Mouse (Mus musculus) activated CD4-positive, CD25-positive, alpha-beta regulatory T cell, adult 4 months (primary cell): ENCODE measurements around the gene Parp2. TPM values are rescaled to one million over a fixed set of nuclear protein-coding genes. Genes with fewer than 3 reads are reported as not detected.
"Not testable (repeated sequence)": the region's sequence is repeated elsewhere in the genome, so short reads cannot be mapped to it uniquely, and the experiment has no call there.

Experiments
- ATAC-seq: one replicate; pipeline ENCODE4 v1.8.0; 2017
- polyA plus RNA-seq, 2 experiments: library from polyadenylated mRNA; unstranded; fragments of 100-300 nt; shearing (Covaris generic); gene quantifications; one replicate each; pipeline ENCODE4 v1.2.1; 2017

The Parp2 gene
- polyA plus RNA-seq, 2 experiments from 2014 or later = 83.6 to 88.1 TPM

DNA sequence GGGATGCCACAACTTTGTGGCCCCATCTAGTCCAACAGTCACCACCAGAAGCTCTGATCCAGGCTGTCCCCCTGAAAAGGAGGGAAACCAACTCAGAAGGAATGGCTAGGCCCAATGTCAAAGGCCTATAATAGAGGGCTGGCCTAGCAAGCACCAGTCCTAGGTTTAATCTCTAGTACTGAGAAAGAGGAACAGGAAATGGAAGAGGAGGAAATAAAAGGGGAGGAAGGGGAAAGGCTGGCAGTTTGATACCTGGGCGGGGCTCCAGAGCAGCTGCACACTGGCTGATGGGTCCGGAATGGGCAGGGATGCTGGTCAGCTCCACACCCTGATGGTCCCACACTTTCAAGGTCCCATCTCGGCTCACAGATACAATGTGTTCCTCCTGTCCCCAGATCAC, 22.2 kb downstream of the Parp2 start:
- ATAC-seq = no peak

DNA sequence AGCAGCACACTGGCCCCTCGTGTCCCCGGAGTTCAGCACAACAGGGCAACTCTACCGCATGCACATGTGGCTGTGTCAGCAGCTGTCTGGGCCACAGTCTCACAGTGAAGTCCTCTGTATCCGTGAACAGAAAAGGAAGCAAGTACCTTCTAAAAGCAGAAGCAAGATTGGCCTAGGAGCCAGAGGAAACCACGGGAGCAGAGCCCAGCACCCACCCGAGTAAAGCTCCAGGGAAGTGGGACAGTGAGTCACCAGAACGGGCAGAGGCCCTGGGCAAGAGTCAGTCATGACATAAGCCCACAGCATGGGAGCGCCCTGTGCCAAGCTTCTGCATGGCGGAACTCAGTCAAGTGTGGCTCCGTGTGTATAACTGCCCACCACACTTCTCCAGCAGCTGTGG, 26.3 kb downstream of the Parp2 start:
- ATAC-seq = no peak

DNA sequence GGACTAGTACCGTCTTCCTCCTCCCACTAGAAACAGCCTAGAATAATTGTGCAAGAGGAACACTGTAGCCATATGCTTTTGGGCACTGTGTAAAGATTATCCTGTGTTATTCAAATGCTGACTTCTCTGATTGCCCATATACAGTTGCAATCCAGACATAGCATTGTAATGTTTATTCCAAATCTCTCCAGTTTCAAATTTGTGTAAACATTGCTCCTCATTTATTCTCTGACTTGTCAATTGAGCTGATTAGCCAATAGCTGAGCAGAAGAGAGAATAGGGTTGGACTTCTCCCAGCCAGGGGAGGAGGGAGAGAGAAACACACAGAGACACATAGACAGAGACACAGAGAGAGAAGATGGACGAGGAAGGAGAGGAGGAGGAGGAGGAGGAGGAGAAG, 26.8 kb downstream of the Parp2 start:
- ATAC-seq = no peak

DNA sequence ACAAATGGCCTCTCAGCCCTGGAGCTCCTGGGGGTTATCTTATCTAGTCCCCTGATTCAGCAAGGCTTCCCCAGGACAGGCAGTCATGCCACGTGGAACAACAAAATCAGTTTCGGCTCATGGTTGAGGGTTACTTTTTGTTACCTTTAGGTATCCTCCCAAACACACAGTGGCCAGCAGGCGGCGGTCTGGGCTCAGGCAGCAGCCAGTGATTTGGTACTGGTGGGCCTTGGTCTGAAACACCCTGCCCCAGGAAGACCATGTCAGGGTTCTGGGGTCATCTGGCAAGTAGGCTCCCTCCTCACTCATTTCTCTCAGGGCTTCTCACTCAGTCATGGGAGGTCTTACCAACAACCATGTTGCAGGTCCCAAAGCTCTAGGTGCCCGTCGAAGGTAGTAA, 29.6 kb downstream of the Parp2 start:
- no peak for ATAC-seq

DNA sequence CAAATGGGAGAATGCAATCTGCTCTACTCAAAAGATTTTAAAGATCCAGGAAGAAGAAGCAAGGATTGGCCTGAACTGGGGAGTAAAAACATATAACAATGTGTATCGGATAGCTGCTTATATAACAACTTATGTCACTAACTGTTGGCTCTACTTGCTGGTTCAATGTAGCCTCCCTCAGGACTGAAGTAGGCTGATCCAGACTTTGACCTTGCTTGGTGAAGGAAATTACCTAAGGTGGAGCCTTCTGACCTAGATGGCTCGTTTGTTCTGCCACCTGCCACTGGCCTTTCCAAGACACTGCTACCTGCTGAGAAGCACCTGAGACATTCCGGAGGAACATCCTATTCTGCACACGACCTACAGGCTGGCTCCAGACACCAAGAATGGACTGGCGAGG, 48.1 kb downstream of the Parp2 start:
- ATAC-seq = no peak

DNA sequence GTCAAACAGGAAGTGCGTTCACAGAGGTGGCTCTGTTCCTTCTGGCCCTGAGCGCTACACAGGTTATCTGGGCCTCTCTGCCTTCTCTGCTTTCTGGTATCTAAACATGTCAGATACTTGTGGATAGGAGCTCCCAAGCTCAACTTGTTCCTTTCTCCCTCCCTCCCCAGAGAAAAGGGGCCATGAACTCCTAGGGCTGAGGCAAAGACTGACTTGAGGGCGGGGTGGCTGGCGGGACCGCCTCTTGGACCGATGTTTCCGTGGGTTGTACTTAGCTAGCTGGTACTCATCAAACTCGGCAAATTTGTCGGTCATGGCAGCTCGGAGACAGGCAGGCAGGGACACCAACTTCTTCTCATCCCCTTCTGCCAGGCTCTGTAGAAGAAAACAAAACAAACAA, 55.0 kb downstream of the Parp2 start:
- no peak for ATAC-seq

DNA sequence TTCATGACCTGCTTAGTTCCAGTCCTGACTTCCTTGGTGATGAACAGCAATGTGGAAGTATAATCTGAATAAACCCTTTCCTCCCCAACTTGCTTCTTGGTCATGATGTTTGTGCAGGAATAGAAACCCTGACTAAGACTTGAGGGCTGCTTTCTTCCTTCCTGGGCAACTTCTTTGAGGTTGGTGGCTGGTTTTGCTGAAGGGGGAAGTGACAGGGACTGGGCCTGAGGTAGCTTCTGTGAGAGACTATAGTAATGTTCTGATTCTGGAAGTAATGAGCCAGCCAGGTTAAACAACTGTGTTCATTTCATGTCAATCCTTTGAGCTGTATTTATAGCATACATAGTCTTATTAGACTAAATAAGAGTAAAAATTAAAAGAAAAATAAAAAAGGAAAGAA, 57.4 kb downstream of the Parp2 start:
- ATAC-seq = not testable (repeated sequence)

DNA sequence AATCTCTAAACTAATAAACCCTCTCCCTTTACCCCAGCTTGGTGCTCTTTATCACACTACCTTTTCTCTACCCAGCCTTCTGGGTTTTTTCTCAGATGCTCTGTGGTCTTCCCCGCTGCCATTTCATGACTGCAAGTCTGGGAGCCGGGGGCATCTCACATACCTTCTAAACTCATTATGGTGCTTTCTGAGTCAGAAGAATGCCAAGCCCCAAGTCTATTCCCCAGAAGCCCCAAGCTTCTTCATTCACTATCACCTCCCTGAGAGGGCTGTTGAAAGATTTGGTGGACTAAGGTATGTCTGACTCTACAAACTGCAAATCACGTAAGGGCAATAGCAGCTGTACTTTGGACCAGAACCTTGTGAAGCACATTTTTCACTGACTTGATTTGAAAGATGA, 59.3 kb downstream of the Parp2 start:
- no peak for ATAC-seq

DNA sequence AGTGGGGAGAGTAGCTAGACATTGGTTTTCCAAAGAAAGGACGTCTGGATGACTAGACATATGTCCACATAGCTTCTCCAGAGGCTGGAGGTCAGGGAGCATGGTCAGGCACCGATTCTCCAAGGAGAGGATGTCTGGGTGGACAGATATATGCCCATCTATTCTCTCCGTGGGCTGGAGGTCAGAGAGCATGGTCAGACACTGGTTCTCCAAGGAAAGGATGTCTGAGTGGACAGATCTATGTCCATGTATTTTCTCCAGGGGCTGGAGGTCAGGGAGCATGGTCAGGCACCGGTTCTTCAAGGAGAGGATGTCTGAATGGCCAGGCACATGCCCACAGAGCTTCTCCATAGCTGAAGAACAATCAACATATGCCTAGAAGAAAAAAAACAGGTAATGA, 60.6 kb downstream of the Parp2 start:
- ATAC-seq = no peak

DNA sequence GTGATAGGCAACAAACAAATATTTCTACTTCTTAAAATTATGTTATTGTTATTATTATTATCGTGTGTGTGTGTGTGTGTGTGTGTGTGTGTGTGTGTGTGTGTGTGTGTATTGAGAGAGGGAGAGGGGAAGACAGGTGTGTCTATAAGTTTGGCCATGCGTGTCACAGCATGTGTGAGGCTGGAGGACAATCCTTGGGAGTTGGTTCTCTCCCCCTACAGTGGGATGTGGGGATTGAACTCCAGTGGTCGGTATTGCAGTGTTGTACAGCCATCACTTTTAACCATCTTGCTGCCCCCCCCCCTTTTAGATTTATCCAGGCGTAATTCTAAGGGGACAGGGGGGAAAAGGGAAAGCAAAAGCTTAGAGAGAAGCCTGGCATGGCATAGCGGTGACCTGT, 61.0 kb downstream of the Parp2 start:
- no peak for ATAC-seq

DNA sequence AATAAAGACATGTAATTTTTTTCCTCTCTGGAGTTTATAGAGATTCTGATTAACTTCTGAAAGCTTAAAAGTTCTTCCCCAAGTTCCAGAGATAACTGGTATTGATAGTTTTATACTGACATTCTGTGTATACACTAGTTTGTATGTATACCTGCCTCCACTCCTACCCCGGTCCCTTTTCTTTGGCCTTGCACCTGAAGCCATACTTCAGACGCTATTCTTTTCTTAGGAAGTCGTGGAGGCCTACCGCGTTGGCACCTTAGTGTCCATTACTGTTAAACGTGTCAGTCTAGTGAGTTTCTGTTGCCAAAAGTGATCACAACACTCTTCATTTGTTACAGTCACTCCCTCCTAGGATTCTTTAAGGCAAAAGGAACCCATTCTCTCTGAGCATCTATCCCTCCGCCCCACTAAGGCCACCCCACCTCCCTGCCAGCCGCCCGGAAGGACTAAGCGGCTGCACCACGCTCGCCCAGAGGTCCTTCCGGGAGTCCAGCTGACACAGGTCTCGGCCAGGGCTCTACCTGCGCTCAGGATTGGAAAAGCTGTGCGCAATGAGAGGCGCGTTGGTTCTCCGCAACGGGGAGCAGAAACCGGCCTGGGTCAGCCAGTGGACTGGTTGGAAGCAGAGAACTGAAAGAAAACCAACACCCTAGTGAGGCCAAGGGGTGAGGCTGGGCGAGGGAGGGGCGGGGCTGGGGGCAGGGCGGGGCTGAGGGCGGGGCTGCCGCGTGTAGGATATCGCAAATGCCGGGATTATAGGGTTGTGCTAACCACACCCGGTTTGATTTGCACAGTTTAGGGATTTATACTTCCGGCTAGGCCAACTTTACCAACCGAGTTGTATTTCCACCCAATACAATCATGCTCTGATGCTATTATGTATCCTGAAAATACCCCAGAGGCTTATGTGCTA, 62.5 kb downstream of the Parp2 start, which contains the start of gene Tep1:
Tep1 (minus strand) TSS at position 672 of the 916 bp plus-strand sequence.
- peak; percentile 83 for ATAC-seq

DNA sequence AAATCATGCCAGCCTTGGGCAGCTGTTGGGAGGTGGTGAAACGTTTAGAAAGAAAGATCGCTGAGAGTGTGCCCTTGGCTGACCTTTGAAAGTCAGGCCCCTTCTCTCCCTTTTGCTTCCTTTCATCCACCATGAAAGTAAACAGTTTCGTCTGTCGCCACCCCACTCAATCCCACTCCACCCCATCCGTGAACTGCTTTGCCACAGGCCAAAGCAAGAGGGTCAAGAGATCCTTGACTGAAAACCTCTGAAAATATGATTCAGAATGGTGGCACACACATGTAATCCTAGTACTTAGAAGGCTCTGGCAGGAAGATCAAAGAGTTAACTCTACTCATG, 63.1 kb downstream of the Parp2 start:
- ATAC-seq = no peak

Other genes starting within 250 kb of the Parp2 start
- gene Olfr744, start 193.0 kb upstream of the Parp2 start, polyA plus RNA-seq = not detected
- not detected for gene Olfr745, start 168.5 kb upstream of the Parp2 start, polyA plus RNA-seq
- not detected for gene Olfr746, start 160.8 kb upstream of the Parp2 start, polyA plus RNA-seq
- gene Olfr747, start 114.6 kb upstream of the Parp2 start, polyA plus RNA-seq = not detected
- under 1 TPM in 1 of 2 experiments, not detected in 1; 0.21 TPM for gene Olfr748, start 100.5 kb upstream of the Parp2 start, polyA plus RNA-seq
- gene Olfr749, start 62.7 kb upstream of the Parp2 start, polyA plus RNA-seq = not detected
- gene Ttc5, start 22.3 kb upstream of the Parp2 start, polyA plus RNA-seq = 100 to 1,000 TPM; 108 to 124 TPM
- not detected for gene Ccnb1ip1, start 109 bp upstream of the Parp2 start, polyA plus RNA-seq
- 10 to 100 TPM; 20.7 to 22.0 TPM for gene Tep1, start 62.7 kb downstream of the Parp2 start, polyA plus RNA-seq
- gene Klhl33, start 89.7 kb downstream of the Parp2 start, polyA plus RNA-seq = under 1 TPM in 1 of 2 experiments, not detected in 1; 0.21 TPM
- 100 to 1,000 TPM in 1 of 2 experiments, 10 to 100 TPM in 1; 73.9 to 108 TPM for gene Osgep, start 117.1 kb downstream of the Parp2 start, polyA plus RNA-seq
- gene Apex1, start 117.1 kb downstream of the Parp2 start, polyA plus RNA-seq = 100 to 1,000 TPM in 1 of 2 experiments, 10 to 100 TPM in 1; 72.8 to 108 TPM
- gene Pip4p1, start 123.0 kb downstream of the Parp2 start, polyA plus RNA-seq = 1 to 10 TPM; 3.6 to 4.1 TPM
- 10 to 100 TPM; 61.0 to 76.3 TPM for gene Pnp, start 123.2 kb downstream of the Parp2 start, polyA plus RNA-seq
- 1 to 10 TPM in 1 of 2 experiments, not detected in 1; 9.9 TPM for gene Gm49342, start 136.7 kb downstream of the Parp2 start, polyA plus RNA-seq
- gene Pnp2, start 148.2 kb downstream of the Parp2 start, polyA plus RNA-seq = under 1 TPM; 0.60 to 0.85 TPM
- not detected for gene Rnase10, start 199.9 kb downstream of the Parp2 start, polyA plus RNA-seq
- gene Rnase9, start 234.0 kb downstream of the Parp2 start, polyA plus RNA-seq = not detected
- gene Rnase11, start 242.3 kb downstream of the Parp2 start, polyA plus RNA-seq = not detected
- not detected for gene Rnase12, start 249.8 kb downstream of the Parp2 start, polyA plus RNA-seq